8 mouse cellular contexts compared by ENCODE assay signal in genomic region chr16:19982537-19983257, GRCm38 (mm10). TPM values are rescaled to one million over a fixed set of nuclear protein-coding genes. Genes with fewer than 3 reads are reported as not detected.
DNase-seq lines count a peak whose midpoint lies in the region; ATAC-seq and TF ChIP-seq lines count a peak whose summit lies in the region.

Klhl6 (minus strand) TSS chr16:19983037.

- no peak for ATAC-seq in midbrain, embryonic 11.5 days (ENCODE audit: low FRiP score)
- ATAC-seq in erythroid progenitor cell, adult 5-6 weeks (replicated peaks; ENCODE audit: low FRiP score, poor library complexity, severe bottlenecking) = 0 out of 2 replicates have a peak, but pooled peaks have one; percentile 39
- peak; percentile 93 for ATAC-seq in inflammation-experienced regulatory T-cells, adult 6 months
- ATAC-seq in forebrain, postnatal 0 days = no peak; the same call in 1 of the 2 replicates

- H3K36me3 ChIP-seq in midbrain, embryonic 10.5 days = no peaks in the 10 kb centered on the region
- no peaks in the 10 kb centered on the region for H3K36me3 ChIP-seq in midbrain, embryonic 11.5 days (ENCODE audit: control insufficient read depth, insufficient read depth, low read length)
- no peaks in the 10 kb centered on the region for H3K36me3 ChIP-seq in forebrain, postnatal 0 days (ENCODE audit: insufficient read depth)

- 80% methylated on average over 14 of the region's 14 CpGs for WGBS in midbrain, embryonic 10.5 days
- 78% methylated on average over 14 of the region's 14 CpGs for WGBS in midbrain, embryonic 11.5 days
- WGBS in forebrain, postnatal 0 days = 71% methylated on average over 14 of the region's 14 CpGs

- no peaks in the 10 kb centered on the region for H3K27me3 ChIP-seq in midbrain, embryonic 10.5 days (ENCODE audit: low read depth, poor library complexity, severe bottlenecking)
- H3K27me3 ChIP-seq in midbrain, embryonic 11.5 days (ENCODE audit: control insufficient read depth, insufficient read depth, low read length) = no peaks in the 10 kb centered on the region
- no peaks in the 10 kb centered on the region for H3K27me3 ChIP-seq in forebrain, postnatal 0 days (ENCODE audit: insufficient read depth, low read length)

- no peak within 1 kb of the TSS for H3K27ac ChIP-seq in midbrain, embryonic 10.5 days (replicated peaks)
- no peak within 1 kb of the TSS for H3K27ac ChIP-seq in midbrain, embryonic 11.5 days (ENCODE audit: low read depth, low read length)
- no peak within 1 kb of the TSS for H3K27ac ChIP-seq in forebrain, postnatal 0 days (ENCODE audit: low read depth, low read length)

- no peak within 1 kb of the TSS for H3K4me3 ChIP-seq in midbrain, embryonic 10.5 days
- no peak within 1 kb of the TSS for H3K4me3 ChIP-seq in midbrain, embryonic 11.5 days (ENCODE audit: low read depth, low read length)
- no peak within 1 kb of the TSS for H3K4me3 ChIP-seq in forebrain, postnatal 0 days (ENCODE audit: low read depth, low read length)

- DNase-seq in midbrain, embryonic 10.5 days (ENCODE audit: low spot score) = no peak
- no peak for DNase-seq in midbrain, embryonic 11.5 days (ENCODE audit: low spot score, missing footprints)
- DNase-seq in lung, adult 18-20 months = peak; percentile 62 to 63
- DNase-seq in spleen, postnatal 14 days (ENCODE audit: low spot score in 2 of 2) = peak; percentile 35 to 48
- no peak for DNase-seq in forebrain, postnatal 0 days
- no peak for DNase-seq in layer of hippocampus, adult 18-20 months (ENCODE audit: low spot score in 2 of 2)

- no peak within 1 kb of the TSS for H3K4me2 ChIP-seq in midbrain, embryonic 11.5 days
- no peak within 1 kb of the TSS for H3K4me2 ChIP-seq in forebrain, postnatal 0 days (ENCODE audit: low read depth)

- TF ChIP-seq CTCF in forebrain, postnatal 0 days (IDR thresholded peaks at IDR 0.05; ENCODE audit: low read depth) = no peak

- H3K9ac ChIP-seq in midbrain, embryonic 11.5 days (ENCODE audit: low read length) = no peak within 1 kb of the TSS
- no peak within 1 kb of the TSS for H3K9ac ChIP-seq in forebrain, postnatal 0 days

- no peaks in the 10 kb centered on the region for H3K4me1 ChIP-seq in midbrain, embryonic 10.5 days
- H3K4me1 ChIP-seq in midbrain, embryonic 11.5 days (ENCODE audit: control insufficient read depth, insufficient read depth, low read length) = no peaks in the 10 kb centered on the region
- H3K4me1 ChIP-seq in forebrain, postnatal 0 days (ENCODE audit: insufficient read depth) = no peaks in the 10 kb centered on the region

- no peaks in the 10 kb centered on the region for H3K9me3 ChIP-seq in midbrain, embryonic 10.5 days (replicated peaks)
- H3K9me3 ChIP-seq in midbrain, embryonic 11.5 days (ENCODE audit: control insufficient read depth, low read length) = no peaks in the 10 kb centered on the region
- no peaks in the 10 kb centered on the region for H3K9me3 ChIP-seq in forebrain, postnatal 0 days (ENCODE audit: low read length)

RNA-seq across cellular contexts. Expression of gene Klhl6, which starts in this region (rescaled TPM):
- 8.7 and 10.3 TPM in 2 replicates for polyA plus RNA-seq in midbrain, embryonic 10.5 days (2016; fragmentation: Nextera tagmentation; extraction: Ambion mirVana)
- 7.0 and 8.4 TPM in 2 replicates for polyA plus RNA-seq in midbrain, embryonic 11.5 days (2014; fragmentation: Nextera tagmentation; extraction: Ambion mirVana)
- total RNA-seq in erythroid progenitor cell, adult 5-6 weeks (2015; ENCODE audit: low replicate concordance) = 12.6 and 18.4 TPM in 2 replicates
- total RNA-seq in erythroid progenitor cell, adult 5-6 weeks (2017; ENCODE audit: low replicate concordance) = 11.1 and 35.2 TPM in 2 replicates
- 100 to 1,000 TPM; 205 to 255 (median 211) TPM for polyA plus RNA-seq in inflammation-experienced regulatory T-cells, adult 6 months (2017; shearing (Covaris generic))
- total RNA-seq in forebrain, postnatal 0 days (2014; rRNA removed) = 2.7 and 3.2 TPM in 2 replicates
- 2.2 and 3.0 TPM in 2 replicates for polyA plus RNA-seq in forebrain, postnatal 0 days (2015; fragmentation: Nextera tagmentation; extraction: Ambion mirVana)
- 1 to 10 TPM in 1 of 2 experiments, under 1 TPM in 1; 0.76 to 1.5 TPM for total RNA-seq in layer of hippocampus, adult 18-20 months (2021)

Comparison
In these comparisons a context has a peak if more than half of its experiments do, and no peak if none do; other contexts are left out.
1. RNA of gene Klhl6 (polyA plus RNA-seq): 205 to 255 TPM in inflammation-experienced regulatory T-cells, adult 6 months; 8.7 to 10.3 TPM in midbrain, embryonic 10.5 days, 7.0 to 8.4 TPM in midbrain, embryonic 11.5 days and 2.2 to 3.0 TPM in forebrain, postnatal 0 days; every median in the first group is over 10 times any median in the second.
2. DNase-seq: peak in lung, adult 18-20 months (2 of 2) and spleen, postnatal 14 days (2 of 2); none in midbrain, embryonic 10.5 days (single experiment), midbrain, embryonic 11.5 days (single experiment), forebrain, postnatal 0 days (single experiment) and layer of hippocampus, adult 18-20 months (0 of 2).
3. ATAC-seq: peak in erythroid progenitor cell, adult 5-6 weeks (single experiment) and inflammation-experienced regulatory T-cells, adult 6 months (single experiment); none in midbrain, embryonic 11.5 days (single experiment) and forebrain, postnatal 0 days (single experiment).